Mouse (Mus musculus) heart, embryonic 15.5 days (tissue): ENCODE data around the gene Reps1. TPM values are rescaled to one million over a fixed set of nuclear protein-coding genes. Genes with fewer than 3 reads are reported as not detected.

ENCODE experiments used
- ATAC-seq: fragments of 200-750 bp; cut with Nextera tagmentation; replicated peaks from 2 replicates; pipeline ENCODE4 v1.8.0; 2017; ENCODE audit warnings: low read depth, moderate TSS enrichment; ENCODE audit not compliant: insufficient number of reproducible peaks, insufficient read depth, low FRiP score
- H3K27ac ChIP-seq: fragments of 300-500 bp; sonication (generic); 2 replicates; pipeline ENCODE4 v1.5.1; 2015; ENCODE audit warnings: mild to moderate bottlenecking, inconsistent platforms
- H3K27me3 ChIP-seq: fragments of 300-500 bp; sonication (generic); 2 replicates; pipeline ENCODE4 v1.6.1; 2015; ENCODE audit warnings: inconsistent platforms
- H3K36me3 ChIP-seq: fragments of 300-500 bp; sonication (generic); 2 replicates; pipeline ENCODE4 v1.6.1; 2015; ENCODE audit warnings: mild to moderate bottlenecking, inconsistent platforms
- H3K4me1 ChIP-seq: fragments of 300-500 bp; sonication (generic); replicated peaks from 2 replicates; pipeline ENCODE4 v1.6.1; 2015; ENCODE audit warnings: inconsistent platforms
- H3K4me2 ChIP-seq: fragments of 300-500 bp; sonication (generic); 2 replicates; pipeline ENCODE4 v1.6.1; 2015; ENCODE audit warnings: inconsistent platforms, mild to moderate bottlenecking, moderate library complexity
- H3K4me3 ChIP-seq: fragments of 300-500 bp; sonication (generic); 2 replicates; pipeline ENCODE4 v1.5.1; 2015; ENCODE audit warnings: mild to moderate bottlenecking, inconsistent platforms
- H3K9ac ChIP-seq: fragments of 300-500 bp; sonication (generic); 2 replicates; pipeline ENCODE4 v1.6.1; 2015; ENCODE audit warnings: mild to moderate bottlenecking, inconsistent platforms
- H3K9me3 ChIP-seq: fragments of 300-500 bp; sonication (generic); replicated peaks from 2 replicates; pipeline ENCODE4 v1.6.1; 2016; ENCODE audit warnings: inconsistent platforms
- WGBS: fragments of 180-500 bp; shearing (Covaris S2); methylation state at CpG from one replicate; pipeline ENCODE4 v1.1.7; 2015; ENCODE audit warnings: mixed read lengths; 5-methylcytosine and 5-hydroxymethylcytosine counted together
- polyA plus RNA-seq: library from polyadenylated mRNA; unstranded; fragments of >200 nt; fragmentation: Nextera tagmentation; extraction: Ambion mirVana; gene quantifications from 2 replicates; pipeline ENCODE4 v1.2.1, GENCODE M21; 2015

Gene Reps1
- polyA plus RNA-seq, 1 experiment from 2014 or later, result 15.9 TPM

DNA sequence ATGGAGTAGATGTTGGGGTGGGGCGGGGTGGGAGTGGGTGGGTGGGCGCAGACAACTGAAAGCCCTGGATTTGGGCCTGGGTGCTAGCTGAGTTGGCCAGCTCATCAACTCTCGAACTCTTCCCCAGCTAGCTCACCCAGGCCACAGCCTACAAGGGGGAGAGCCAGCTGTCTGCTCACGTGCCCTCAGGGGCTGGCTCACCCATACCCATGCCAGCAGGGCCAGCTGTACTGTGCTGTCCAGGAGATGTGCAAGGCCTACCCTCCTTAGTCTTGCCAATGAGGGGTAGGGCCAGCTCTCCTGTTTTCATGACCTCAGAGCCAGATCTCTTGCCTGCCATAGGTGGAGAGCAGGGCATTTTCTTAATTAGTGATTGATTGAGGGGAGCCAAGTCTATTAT is 21.3 kb upstream of the Reps1 start:
- Histone ChIP-seq H3K27me3 (no peaks in the 10 kb centered on the region), H3K36me3 (no peaks in the 10 kb centered on the region), H3K9me3 (no peaks in the 10 kb centered on the region), H3K27ac (no peak overlapping the region), H3K9ac (no peak overlapping the region), H3K4me1 (no peaks in the 10 kb centered on the region), H3K4me3 (no peak overlapping the region), H3K4me2 (no peak overlapping the region)
- WGBS, result 88% methylated on average over 4 of the region's 4 CpGs
- no peak for ATAC-seq

DNA sequence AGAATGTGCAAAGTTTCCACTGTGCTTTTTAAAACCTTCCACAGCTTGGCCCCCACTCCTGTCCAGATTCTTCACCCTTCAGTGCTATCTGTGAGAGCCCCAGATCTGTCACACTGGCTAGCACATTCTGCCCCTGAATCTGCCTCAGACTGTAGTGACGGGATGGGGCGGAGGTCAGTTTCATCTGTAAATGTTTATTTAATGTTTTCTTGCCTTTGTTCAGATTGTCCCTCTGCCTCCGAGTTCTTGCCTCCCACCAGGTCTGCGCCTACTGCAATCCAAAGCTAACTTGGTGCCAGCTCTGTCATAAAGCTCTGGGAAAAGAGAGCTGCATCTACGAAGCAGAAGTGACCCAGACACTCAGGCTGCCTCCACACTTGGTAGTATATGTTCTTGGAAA is 18.8 kb upstream of the Reps1 start:
- no peaks in the 10 kb centered on the region for H3K27me3 ChIP-seq
- H3K4me1 ChIP-seq, result no peaks in the 10 kb centered on the region
- H3K9me3 ChIP-seq, result no peaks in the 10 kb centered on the region
- H3K9ac ChIP-seq, result no peak overlapping the region
- no peaks in the 10 kb centered on the region for H3K36me3 ChIP-seq
- H3K4me2 ChIP-seq, result no peak overlapping the region
- no peak overlapping the region for H3K27ac ChIP-seq
- no peak overlapping the region for H3K4me3 ChIP-seq
- no peak for ATAC-seq
- WGBS, result 58% methylated on average over 5 of the region's 5 CpGs

DNA sequence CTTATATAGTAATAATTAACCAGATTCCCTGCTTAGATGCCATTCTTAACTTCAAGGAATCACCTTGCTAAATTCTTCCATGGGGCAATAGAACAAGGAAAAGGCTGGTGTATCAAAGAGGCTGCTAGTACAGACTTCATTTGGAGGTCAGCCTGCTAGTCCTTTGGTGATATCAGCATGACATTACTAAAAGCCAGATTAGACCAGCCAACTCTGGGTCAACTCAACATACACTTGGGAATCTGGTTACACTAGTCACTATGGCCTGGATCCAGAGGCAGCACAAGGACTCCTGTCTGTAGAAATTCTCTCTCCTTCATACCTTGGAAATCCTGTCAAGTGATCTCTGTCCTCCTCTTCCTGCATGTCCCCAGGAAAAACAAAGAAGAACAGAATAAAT is 9.3 kb upstream of the Reps1 start:
- Histone ChIP-seq H3K9ac (no peak overlapping the region), H3K9me3 (no peaks in the 10 kb centered on the region), H3K27ac (no peak overlapping the region), H3K4me3 (no peak overlapping the region), H3K36me3 (no peaks in the 10 kb centered on the region), H3K4me1 (no peaks in the 10 kb centered on the region), H3K4me2 (no peak overlapping the region), H3K27me3 (no peaks in the 10 kb centered on the region)
- no peak for ATAC-seq

DNA sequence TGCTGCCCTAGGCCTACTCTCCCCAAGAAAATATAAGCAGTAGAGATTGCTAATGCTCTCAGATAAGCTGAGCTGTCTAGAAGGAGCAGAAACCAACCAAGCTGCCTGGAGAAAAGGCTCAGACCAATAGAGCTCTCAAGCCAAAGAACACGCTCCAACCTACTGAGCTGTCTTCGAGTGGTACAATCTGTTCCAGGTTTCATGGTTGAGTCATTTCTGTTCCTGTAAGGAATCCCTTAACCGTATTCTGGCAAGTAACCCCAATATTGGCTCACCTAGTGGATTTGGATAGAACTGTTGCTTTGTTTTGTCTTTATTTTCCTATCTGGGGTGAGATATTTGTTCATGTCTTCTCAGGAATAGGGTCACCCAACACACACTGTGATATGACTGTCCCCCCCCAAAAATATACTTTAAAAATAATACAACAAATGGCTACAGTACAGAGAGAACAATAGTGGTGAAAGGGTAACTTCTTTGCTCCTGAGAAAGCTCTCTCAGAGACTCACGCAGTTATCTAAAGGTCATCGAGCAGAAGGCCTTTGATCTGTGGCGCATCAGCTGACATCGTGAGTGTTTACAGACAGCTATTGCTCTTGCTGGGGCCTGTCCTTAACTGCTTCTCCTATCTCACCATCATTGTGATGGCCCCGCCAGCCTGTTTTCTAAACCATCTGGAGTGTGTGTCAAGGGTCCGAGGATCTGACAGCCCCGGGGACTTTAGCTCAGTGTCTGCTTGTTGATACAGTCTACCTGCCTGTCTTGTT is 8.1 kb upstream of the Reps1 start:
- H3K27me3 ChIP-seq, result no peaks in the 10 kb centered on the region
- no peaks in the 10 kb centered on the region for H3K9me3 ChIP-seq
- no peak overlapping the region for H3K4me3 ChIP-seq
- no peak for ATAC-seq
- no peak overlapping the region for H3K4me2 ChIP-seq
- H3K4me1 ChIP-seq, result no peaks in the 10 kb centered on the region
- 56% methylated on average over 10 of the region's 10 CpGs for WGBS
- no peaks in the 10 kb centered on the region for H3K36me3 ChIP-seq
- no peak overlapping the region for H3K27ac ChIP-seq
- no peak overlapping the region for H3K9ac ChIP-seq

DNA sequence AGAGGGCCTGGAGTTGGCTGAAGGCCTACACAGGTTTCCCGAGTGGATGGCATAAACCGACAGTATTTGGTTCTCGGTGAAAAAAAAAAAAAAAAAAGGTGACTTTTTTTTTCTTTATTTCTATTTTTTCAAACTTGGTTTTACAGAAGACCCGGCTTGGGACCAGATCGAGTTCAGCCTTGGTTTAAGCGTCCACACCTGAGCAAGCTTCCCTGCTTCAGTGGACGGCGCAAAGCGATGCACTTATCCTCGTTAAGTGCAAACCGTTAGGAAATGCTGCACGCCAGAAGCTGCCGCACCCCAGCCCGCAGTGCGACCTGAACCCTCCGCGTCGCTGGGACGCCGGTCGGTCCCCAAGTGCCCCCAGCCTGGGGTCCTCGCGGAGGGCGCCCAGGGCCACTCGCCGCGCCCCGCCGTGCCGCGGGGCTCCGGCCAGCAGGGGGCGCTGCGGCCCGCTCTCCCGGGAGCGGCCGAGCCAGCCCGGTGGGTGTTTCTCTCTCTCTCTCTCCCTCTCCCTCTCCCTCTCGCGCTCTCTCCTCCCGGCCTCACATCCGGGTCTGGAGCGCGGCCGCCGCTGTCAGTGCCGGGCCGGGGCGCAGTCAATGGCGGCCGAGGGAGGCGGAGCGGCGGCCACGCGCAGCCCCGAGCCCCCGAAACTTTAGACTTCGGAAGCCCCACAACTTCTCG is 509 bp upstream of the Reps1 start:
- WGBS, result 2% methylated on average over 53 of the region's 61 CpGs
- H3K4me2 ChIP-seq, result peak overlapping the region; percentile 91

DNA sequence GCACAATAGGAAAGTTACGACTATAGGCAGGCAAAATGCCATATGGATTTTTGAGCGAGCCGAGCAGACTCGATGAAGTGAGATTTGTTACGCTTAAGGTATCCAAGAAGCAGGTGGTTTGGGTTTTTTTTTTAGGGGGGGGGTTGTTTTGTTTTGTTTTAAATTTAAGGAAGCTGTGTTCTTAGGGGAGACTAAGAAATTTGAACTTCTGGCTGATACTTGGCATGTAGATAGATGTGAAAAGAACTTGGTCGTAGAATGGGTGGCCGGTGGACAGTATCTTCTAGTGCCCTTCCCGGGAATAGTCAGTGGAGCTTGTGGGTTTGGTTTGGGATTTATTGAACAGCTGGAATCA is 707 bp downstream of the Reps1 start:
- peaks cover 39% of the 10 kb centered on the region for H3K4me1 ChIP-seq
- peak overlapping the region; percentile 91 for H3K4me2 ChIP-seq
- WGBS, result under 1% methylated on average over 8 of the region's 8 CpGs
- no peaks in the 10 kb centered on the region for H3K9me3 ChIP-seq
- H3K27ac ChIP-seq, result peak overlapping the region; percentile 92
- H3K27me3 ChIP-seq, result no peaks in the 10 kb centered on the region
- H3K9ac ChIP-seq, result peak overlapping the region; percentile 89
- ATAC-seq, result no peak
- H3K36me3 ChIP-seq, result no peaks in the 10 kb centered on the region
- peak overlapping the region; percentile 85 for H3K4me3 ChIP-seq

More for the DNA sequence above, 509 bp upstream of the Reps1 start:
- Histone ChIP-seq H3K9me3 (no peaks in the 10 kb centered on the region), H3K4me3 (peak overlapping the region; percentile 85), H3K9ac (peak overlapping the region; percentile 89), H3K27ac (peak overlapping the region; percentile 92), H3K36me3 (no peaks in the 10 kb centered on the region), H3K27me3 (no peaks in the 10 kb centered on the region), H3K4me1 (peaks cover 38% of the 10 kb centered on the region)
- ATAC-seq, result peak; percentile 94

DNA sequence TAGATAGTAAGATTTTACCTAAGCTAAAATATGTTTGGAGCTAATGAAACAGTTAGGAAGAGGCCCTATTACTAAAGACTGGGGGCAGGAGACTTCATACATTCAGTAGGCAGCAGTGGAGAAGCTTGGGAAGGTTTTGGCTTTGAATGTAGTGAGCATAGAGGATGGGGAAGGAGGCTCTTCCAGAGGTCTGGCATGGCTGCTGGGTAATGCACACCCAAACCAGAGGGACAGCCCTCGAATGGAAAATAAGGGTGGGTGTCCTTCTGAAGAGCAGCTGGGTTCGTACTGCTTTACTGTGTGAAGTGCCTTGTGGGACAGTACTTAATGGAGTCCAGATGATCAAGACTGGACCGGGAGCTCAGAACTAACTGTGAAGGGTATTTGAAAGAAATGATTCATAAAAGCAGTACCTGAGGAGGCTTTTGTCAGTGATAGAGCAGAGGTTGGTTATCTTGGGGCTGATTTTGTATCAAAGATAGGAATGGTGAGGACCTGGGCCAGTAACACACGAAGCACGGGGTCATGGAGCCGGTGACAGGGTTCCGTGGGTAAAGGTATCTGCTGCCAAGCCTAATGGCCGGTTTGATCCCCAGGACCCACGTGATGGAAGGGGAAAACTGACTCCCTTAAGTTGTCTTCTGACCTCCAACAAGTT is 3.1 kb downstream of the Reps1 start:
- WGBS, result 83% methylated on average over 9 of the region's 9 CpGs
- Histone ChIP-seq H3K4me1 (peaks cover 36% of the 10 kb centered on the region), H3K4me2 (no peak overlapping the region), H3K9ac (no peak overlapping the region), H3K4me3 (no peak overlapping the region), H3K27me3 (no peaks in the 10 kb centered on the region), H3K36me3 (no peaks in the 10 kb centered on the region), H3K27ac (no peak overlapping the region), H3K9me3 (no peaks in the 10 kb centered on the region)
- ATAC-seq, result no peak

DNA sequence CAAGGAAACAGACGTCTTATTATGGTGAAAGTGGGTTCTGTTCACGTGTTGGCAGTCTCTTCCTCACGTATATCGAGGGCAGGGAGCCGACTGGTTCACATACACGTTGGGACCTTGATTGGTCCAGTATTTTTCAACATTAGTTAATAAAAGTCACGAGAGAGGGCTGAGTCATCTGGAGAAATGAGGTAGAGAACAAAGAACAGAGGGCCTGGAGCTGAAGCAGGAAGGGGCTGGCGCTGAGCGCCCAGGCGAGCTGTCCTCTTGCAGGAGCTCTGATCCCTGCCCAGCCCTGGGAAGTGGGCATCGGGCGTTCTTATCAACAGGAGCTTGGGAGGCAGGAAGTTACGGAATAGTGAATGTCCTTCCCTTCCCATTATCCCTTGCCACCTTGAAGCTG is 4.1 kb downstream of the Reps1 start:
- WGBS, result 74% methylated on average over 13 of the region's 13 CpGs

DNA sequence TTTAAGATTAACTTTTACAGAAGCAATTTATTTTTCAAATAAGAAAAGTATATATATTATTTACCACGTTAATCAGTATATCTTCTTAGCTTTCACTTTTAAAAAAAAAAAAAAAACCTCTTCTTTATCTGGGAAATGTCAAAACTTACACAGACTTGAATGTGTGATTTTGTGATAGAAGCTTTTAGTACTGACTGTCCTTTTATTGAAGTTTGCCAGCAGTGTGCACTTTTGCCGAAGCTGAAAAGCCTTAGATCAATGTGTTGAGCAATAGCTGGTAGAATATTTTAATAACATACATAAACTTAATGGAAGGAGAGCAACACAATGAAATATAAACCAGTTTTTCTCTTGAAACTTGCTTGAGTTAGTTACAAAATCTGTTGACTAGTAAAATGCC is 5.1 kb downstream of the Reps1 start:
- ATAC-seq, result no peak
- no peaks in the 10 kb centered on the region for H3K9me3 ChIP-seq
- H3K9ac ChIP-seq, result no peak overlapping the region
- H3K4me2 ChIP-seq, result no peak overlapping the region
- no peak overlapping the region for H3K27ac ChIP-seq
- H3K27me3 ChIP-seq, result no peaks in the 10 kb centered on the region
- peaks cover 35% of the 10 kb centered on the region for H3K4me1 ChIP-seq
- H3K36me3 ChIP-seq, result no peaks in the 10 kb centered on the region
- WGBS, result 87% methylated on average over 2 of the region's 2 CpGs
- no peak overlapping the region for H3K4me3 ChIP-seq

More for the DNA sequence above, 4.1 kb downstream of the Reps1 start:
- no peaks in the 10 kb centered on the region for H3K27me3 ChIP-seq
- ATAC-seq, result no peak
- no peak overlapping the region for H3K4me2 ChIP-seq
- no peak overlapping the region for H3K4me3 ChIP-seq
- no peak overlapping the region for H3K9ac ChIP-seq
- H3K27ac ChIP-seq, result no peak overlapping the region
- peaks cover 36% of the 10 kb centered on the region for H3K4me1 ChIP-seq
- H3K36me3 ChIP-seq, result no peaks in the 10 kb centered on the region
- H3K9me3 ChIP-seq, result no peaks in the 10 kb centered on the region

DNA sequence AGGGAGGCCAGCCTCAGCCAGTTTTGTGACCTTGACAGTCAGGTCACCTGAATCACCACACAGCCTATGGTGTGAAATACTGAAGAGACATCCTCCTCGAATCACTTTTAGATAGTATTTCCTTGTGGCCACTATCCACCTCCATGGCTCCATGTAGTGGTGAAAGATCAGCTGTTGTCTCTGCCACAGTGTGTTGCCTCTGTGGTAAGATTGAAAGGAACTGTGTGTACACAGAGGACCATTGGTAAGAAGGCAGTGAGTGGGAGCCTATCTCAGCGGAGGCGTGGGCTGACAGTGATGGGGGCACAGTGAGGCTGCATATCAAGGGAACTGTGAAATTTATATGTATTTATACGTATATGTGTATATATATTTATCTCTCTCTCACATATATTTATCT is 5.9 kb downstream of the Reps1 start:
- Histone ChIP-seq H3K4me3 (no peak overlapping the region), H3K9ac (no peak overlapping the region), H3K36me3 (no peaks in the 10 kb centered on the region), H3K9me3 (no peaks in the 10 kb centered on the region), H3K27ac (no peak overlapping the region), H3K4me1 (peaks cover 41% of the 10 kb centered on the region), H3K27me3 (no peaks in the 10 kb centered on the region), H3K4me2 (no peak overlapping the region)
- 67% methylated on average over 4 of the region's 4 CpGs for WGBS
- no peak for ATAC-seq

DNA sequence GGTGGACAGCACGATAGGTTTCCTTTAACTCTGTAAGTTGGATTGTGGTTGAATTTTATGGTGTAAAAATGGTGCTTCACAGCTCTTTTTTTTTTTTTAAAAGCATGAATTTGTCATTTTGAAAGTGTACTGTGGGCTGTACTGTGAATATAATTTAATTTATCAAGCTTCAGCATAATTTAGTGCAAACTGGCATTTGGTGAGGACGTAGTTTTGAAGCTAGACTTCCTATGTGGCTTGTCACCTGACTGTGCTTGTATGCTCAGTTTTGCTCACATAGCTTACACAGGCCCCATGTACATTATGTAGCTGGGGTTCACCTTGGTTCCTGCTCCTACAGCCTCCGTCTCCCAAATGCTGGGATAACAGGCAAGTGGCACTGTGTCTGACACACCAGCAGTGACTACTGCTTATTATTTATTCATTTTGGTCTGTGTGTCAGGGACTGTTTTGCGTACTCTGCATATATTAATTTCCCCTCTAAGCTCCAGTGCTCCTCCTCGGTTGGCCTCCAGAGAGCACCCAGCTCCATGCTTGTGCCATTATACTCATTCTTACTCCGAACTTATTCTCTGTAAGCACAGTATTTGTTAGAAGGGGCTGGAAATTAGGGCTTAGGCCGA is 9.1 kb downstream of the Reps1 start:
- no peak overlapping the region for H3K4me3 ChIP-seq
- H3K27me3 ChIP-seq, result no peaks in the 10 kb centered on the region
- 90% methylated on average over 7 of the region's 7 CpGs for WGBS
- no peak overlapping the region for H3K9ac ChIP-seq
- no peak for ATAC-seq
- H3K27ac ChIP-seq, result no peak overlapping the region
- peaks cover 42% of the 10 kb centered on the region for H3K4me1 ChIP-seq
- H3K36me3 ChIP-seq, result no peaks in the 10 kb centered on the region
- no peak overlapping the region for H3K4me2 ChIP-seq
- no peaks in the 10 kb centered on the region for H3K9me3 ChIP-seq
